Mouse (Mus musculus): ENCODE measurements at regions not wholly inside any gene's neighbourhood (a gene's known extent, or its start where the extent isn't known, plus 50 kb on each side); places are given as distances from the start of the nearest gene placed in this dataset.

- DNase-seq (ENCODE audit: low spot score): no peak
Measured at GRCm38 (mm10) chr13:46123446-46123845, 150.1 kb upstream of the Stmnd1 start.

GRCm38 (mm10) chr13:46116576-46116975, 151.8 kb upstream of the Atxn1 start:
- no peak for DNase-seq (ENCODE audit: low spot score)

- DNase-seq (ENCODE audit: low spot score): no peak
Measured at GRCm38 (mm10) chr13:46104971-46105370, 140.2 kb upstream of the Atxn1 start.

- no peak for DNase-seq (ENCODE audit: low spot score)
Measured at GRCm38 (mm10) chr13:46098621-46099020, 133.8 kb upstream of the Atxn1 start.

- no peak for DNase-seq (ENCODE audit: low spot score)
Measured at GRCm38 (mm10) chr13:46098131-46098530, 133.3 kb upstream of the Atxn1 start.

- DNase-seq (ENCODE audit: low spot score): no peak
Measured at GRCm38 (mm10) chr13:46096968-46097367, 132.2 kb upstream of the Atxn1 start.

GRCm38 (mm10) chr13:46096416-46096815, 131.6 kb upstream of the Atxn1 start:
- DNase-seq (ENCODE audit: low spot score): peak; percentile 47

- DNase-seq (ENCODE audit: low spot score): no peak
Measured at GRCm38 (mm10) chr13:46092787-46093186, 128.0 kb upstream of the Atxn1 start.

GRCm38 (mm10) chr13:46091109-46091508, 126.3 kb upstream of the Atxn1 start:
- DNase-seq (ENCODE audit: low spot score): no peak

GRCm38 (mm10) chr13:46088237-46088636, 123.4 kb upstream of the Atxn1 start:
- DNase-seq (ENCODE audit: low spot score): no peak

- DNase-seq (ENCODE audit: low spot score): no peak
Measured at GRCm38 (mm10) chr13:46087663-46088062, 122.9 kb upstream of the Atxn1 start.

- DNase-seq (ENCODE audit: low spot score): no peak
Measured at GRCm38 (mm10) chr13:46076879-46077278, 112.1 kb upstream of the Atxn1 start.

GRCm38 (mm10) chr13:46071670-46072069, 106.9 kb upstream of the Atxn1 start:
- no peak for DNase-seq (ENCODE audit: low spot score)

- DNase-seq (ENCODE audit: low spot score): no peak
Measured at GRCm38 (mm10) chr13:46069571-46069970, 104.8 kb upstream of the Atxn1 start.

- DNase-seq (ENCODE audit: low spot score): no peak
Measured at GRCm38 (mm10) chr13:46062758-46063157, 98.0 kb upstream of the Atxn1 start.

- no peak for DNase-seq (ENCODE audit: low spot score)
Measured at GRCm38 (mm10) chr13:46059870-46060269, 95.1 kb upstream of the Atxn1 start.

- DNase-seq (ENCODE audit: low spot score): no peak
Measured at GRCm38 (mm10) chr13:46058862-46059261, 94.1 kb upstream of the Atxn1 start.

- DNase-seq (ENCODE audit: low spot score): no peak
Measured at GRCm38 (mm10) chr13:46058341-46058740, 93.5 kb upstream of the Atxn1 start.

GRCm38 (mm10) chr13:46055410-46055809, 90.6 kb upstream of the Atxn1 start:
- no peak for DNase-seq (ENCODE audit: low spot score)

GRCm38 (mm10) chr13:46043568-46043967, 78.8 kb upstream of the Atxn1 start:
- no peak for DNase-seq (ENCODE audit: low spot score)

- DNase-seq (ENCODE audit: low spot score): peak; percentile 44
Measured at GRCm38 (mm10) chr13:46043016-46043415, 78.2 kb upstream of the Atxn1 start.

- no peak for DNase-seq (ENCODE audit: low spot score)
Measured at GRCm38 (mm10) chr13:46042224-46042623, 77.4 kb upstream of the Atxn1 start.

GRCm38 (mm10) chr13:46041475-46041874, 76.7 kb upstream of the Atxn1 start:
- DNase-seq (ENCODE audit: low spot score): no peak

- no peak for DNase-seq (ENCODE audit: low spot score)
Measured at GRCm38 (mm10) chr13:46040062-46040461, 75.3 kb upstream of the Atxn1 start.

All from layer of hippocampus, adult 9-10 months (tissue).